Mouse (Mus musculus) subcutaneous adipose tissue, adult 2 months (tissue): ENCODE data around the gene Rbm12. TPM values are rescaled to one million over a fixed set of nuclear protein-coding genes. Genes with fewer than 3 reads are reported as not detected.

ENCODE experiments used
- polyA plus RNA-seq: library from polyadenylated mRNA; depleted of rRNA; stranded (reverse); fragments of >200 nt; gene quantifications from 2 replicates; pipeline ENCODE4 v1.2.3, GENCODE M21; 2012; ENCODE audit warnings: low replicate concordance; rRNA removed

Rbm12 gene
- 5.2 and 21.9 TPM in 2 replicates for polyA plus RNA-seq

GRCm38 (mm10) chr2:156111358-156112079 is at the start of gene Rbm12, which contains the start of gene Cpne1:
Gene Rbm12 (minus strand): TSS chr2:156111978.
Gene Cpne1 (minus strand): TSS chr2:156111965.

DNA sequence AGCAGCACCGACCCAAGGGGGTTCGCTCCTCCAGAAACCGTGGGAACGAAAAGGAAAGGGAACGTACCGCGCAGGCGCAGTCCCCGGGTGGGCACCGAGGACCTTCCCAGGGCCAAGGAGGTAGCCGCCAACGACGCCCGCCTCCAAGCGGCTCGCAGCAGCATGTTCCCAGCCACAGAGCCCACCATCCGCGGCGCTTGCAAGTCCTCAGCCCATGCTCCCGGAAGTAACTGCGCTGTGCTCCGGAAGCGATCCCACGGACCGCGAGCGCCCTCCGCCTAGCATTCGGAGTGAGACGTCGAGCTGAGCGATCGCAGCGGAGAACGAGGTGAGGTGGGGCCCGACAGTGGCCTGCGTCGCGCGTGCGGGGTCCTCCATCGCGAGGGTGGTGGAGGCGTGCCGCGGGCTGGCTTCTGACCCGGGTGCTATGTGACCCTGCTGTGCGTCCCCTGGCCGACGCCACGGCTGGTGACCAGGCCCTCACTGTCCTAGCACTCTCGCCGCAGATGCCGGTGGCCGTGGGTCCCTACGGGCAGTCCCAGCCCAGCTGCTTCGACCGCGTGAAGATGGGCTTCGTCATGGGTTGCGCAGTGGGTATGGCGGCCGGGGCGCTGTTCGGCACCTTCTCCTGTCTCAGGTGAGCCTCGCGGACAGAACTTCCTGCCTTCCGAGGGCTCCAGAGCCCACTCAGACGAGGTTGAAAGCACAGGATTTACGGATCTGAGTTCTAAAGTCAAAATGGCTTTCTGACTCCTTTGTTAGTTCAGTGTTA is 32.4 kb upstream of the Rbm12 start, which contains the start of the genes Romo1 and Nfs1:
Romo1 (plus strand) TSS at position 87 of the 772 bp plus-strand sequence.
Nfs1 (minus strand) TSS at position 234 of the 772 bp plus-strand sequence.

GRCm38 (mm10) chr2:156126992-156127391 is 15.2 kb upstream of the Rbm12 start, which contains the start of gene Gm28036:
Gene Gm28036 (minus strand): TSS chr2:156127092.

GRCm38 (mm10) chr2:156065099-156066041 is 46.4 kb downstream of the Rbm12 start, which contains the start of gene Spag4:
Gene Spag4 (plus strand): TSS chr2:156065175.

DNA sequence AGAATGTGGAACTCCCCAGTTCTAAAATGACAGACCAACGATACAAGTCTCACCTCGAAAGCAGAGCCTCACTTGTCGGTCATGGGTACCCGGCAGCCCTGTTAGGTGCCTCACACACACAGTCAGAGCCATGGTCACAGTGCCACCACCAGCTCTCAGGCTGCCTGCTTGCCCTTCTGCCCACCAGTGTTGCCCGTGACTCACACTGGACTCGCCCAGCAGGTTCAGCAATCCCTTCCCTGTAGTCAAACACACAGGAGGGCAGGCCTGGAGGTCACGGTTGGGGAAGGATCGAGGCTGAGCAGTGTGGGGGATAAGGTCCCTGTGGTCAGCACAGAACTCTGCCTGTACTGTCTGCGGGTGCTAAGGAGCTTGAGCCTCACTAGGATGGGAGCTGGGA is 59.0 kb downstream of the Rbm12 start, which contains the start of gene Fer1l4:
Fer1l4 (minus strand) TSS at position 132 of the 400 bp plus-strand sequence.

Other genes starting within 250 kb of the Rbm12 start
- 47.4 and 61.3 TPM in 2 replicates for gene Uqcc1, start 181.7 kb downstream of the Rbm12 start, polyA plus RNA-seq
- not detected in 2 replicates for gene Gm15557, start 171.2 kb downstream of the Rbm12 start, polyA plus RNA-seq
- 2.3 and 4.5 TPM in 2 replicates for gene Gdf5, start 166.6 kb downstream of the Rbm12 start, polyA plus RNA-seq
- gene Cep250, start 155.5 kb downstream of the Rbm12 start, polyA plus RNA-seq: 11.2 and 13.4 TPM in 2 replicates
- 5.0 and 7.3 TPM in 2 replicates for gene 6430550D23Rik, start 104.0 kb downstream of the Rbm12 start, polyA plus RNA-seq
- 307 and 318 TPM in 2 replicates for gene Ergic3, start 103.9 kb downstream of the Rbm12 start, polyA plus RNA-seq
- 1.9 TPM in 1 of 2 replicates, not detected in the other for gene Fer1l4, start 59.0 kb downstream of the Rbm12 start, polyA plus RNA-seq
- gene Spag4, start 46.8 kb downstream of the Rbm12 start, polyA plus RNA-seq: 4.5 and 12.0 TPM in 2 replicates
- gene Cpne1, start within 50 bp of the Rbm12 start, polyA plus RNA-seq: 90.6 and 117 TPM in 2 replicates
- gene Gm28036, start 15.1 kb upstream of the Rbm12 start, polyA plus RNA-seq: 2.5 and 6.9 TPM in 2 replicates
- gene Romo1, start 32.1 kb upstream of the Rbm12 start, polyA plus RNA-seq: 273 and 327 TPM in 2 replicates
- gene Nfs1, start 32.2 kb upstream of the Rbm12 start, polyA plus RNA-seq: 54.8 and 75.3 TPM in 2 replicates
- 35.4 and 56.8 TPM in 2 replicates for gene Rbm39, start 68.3 kb upstream of the Rbm12 start, polyA plus RNA-seq
- 19.7 and 26.1 TPM in 2 replicates for gene Phf20, start 84.5 kb upstream of the Rbm12 start, polyA plus RNA-seq
- 1.5 and 2.0 TPM in 2 replicates for gene Cnbd2, start 200.3 kb upstream of the Rbm12 start, polyA plus RNA-seq
- 61.1 and 140 TPM in 2 replicates for gene Scand1, start 200.7 kb upstream of the Rbm12 start, polyA plus RNA-seq